Mouse (Mus musculus) liver, embryonic 14.5 days (tissue): ENCODE data around the gene Cyth3.

ENCODE experiments used
- CTCF ChIP-seq: IDR thresholded peaks from 2 replicates; pipeline ENCODE4 v1.5.1; 2016; ENCODE audit warnings: antibody characterized with exemption, low read depth, control low read depth
- EP300 ChIP-seq: IDR thresholded peaks from 2 replicates; pipeline ENCODE4 v1.6.1; 2016; ENCODE audit warnings: antibody characterized with exemption, low read depth

GRCm38 (mm10) chr5:143674576-143674975, 52.3 kb downstream of the Cyth3 start:
- TF ChIP-seq CTCF (no peak), EP300 (no peak)
